Mouse (Mus musculus) CD4-positive naive resting alpha-beta T cell, adult 76 days (primary cell): Measurements from ENCODE around the gene Mlkl. TPM values are rescaled to one million over a fixed set of nuclear protein-coding genes. Genes with fewer than 3 reads are reported as not detected.

Experiments
- total RNA-seq: library from RNA; stranded (reverse); gene quantifications from one replicate; pipeline ENCODE4 v1.2.4, GENCODE M21; 2023

Mlkl gene
- total RNA-seq: not detected

DNA sequence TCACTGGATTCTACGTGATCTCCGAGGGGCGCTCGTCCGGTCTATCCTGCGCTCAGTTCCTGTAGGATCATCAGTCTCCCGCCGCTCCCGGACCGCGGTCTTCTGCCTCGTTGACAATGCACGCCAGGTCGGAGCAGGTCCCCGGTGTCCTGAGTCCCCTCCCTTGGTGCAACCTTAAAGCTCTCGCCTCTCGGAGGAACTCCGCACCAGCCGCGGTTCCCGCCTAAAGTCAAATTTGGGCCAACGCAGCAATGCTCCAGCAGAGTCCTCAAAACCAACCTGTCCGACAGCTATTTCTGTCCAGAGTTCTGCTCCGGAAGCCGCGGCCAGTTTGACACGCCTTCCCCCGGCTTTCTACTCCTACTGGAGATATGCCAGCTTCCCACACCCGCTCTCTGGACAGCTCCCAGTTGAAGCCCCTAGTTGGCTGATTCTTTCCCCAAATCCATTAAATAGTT is at the start of gene Mlkl:
Mlkl (minus strand) TSS at position 288 of the 458 bp plus-strand sequence.

GRCm38 (mm10) chr8:111299821-111300568 is 38.0 kb downstream of the Mlkl start, which contains the start of gene Rfwd3:
TSS of gene Rfwd3 (minus strand) at chr8:111300222.

Other genes starting within 250 kb of the Mlkl start
- gene Clec18a, start 245.8 kb downstream of the Mlkl start, total RNA-seq: not detected
- gene Pdpr, start 243.5 kb downstream of the Mlkl start, total RNA-seq: 23.3 TPM
- gene Glg1, start 79.0 kb downstream of the Mlkl start, total RNA-seq: 63.2 TPM
- 26.7 TPM for gene Rfwd3, start 38.0 kb downstream of the Mlkl start, total RNA-seq
- gene Fa2h, start 55.6 kb upstream of the Mlkl start, total RNA-seq: not detected
- 9.6 TPM for gene Wdr59, start 183.9 kb upstream of the Mlkl start, total RNA-seq
- 255 TPM for gene Znrf1, start 197.9 kb upstream of the Mlkl start, total RNA-seq